Mouse (Mus musculus) MEL (cell line): ENCODE data around the gene Gfpt2. TPM values are rescaled to one million over a fixed set of nuclear protein-coding genes. Genes with fewer than 3 reads are reported as not detected.

Source experiments
- DNase-seq: peaks from one replicate; pipeline ENCODE4 v3.0.0; 2011; ENCODE audit warnings: low read depth, low spot score
- H3K27ac ChIP-seq: 2 replicates; pipeline ENCODE4 v1.5.1; 2012; ENCODE audit warnings: low read depth, mild to moderate bottlenecking, control low read depth, low read length, moderate library complexity; ENCODE audit not compliant: control insufficient read depth
- H3K27me3 ChIP-seq, 2 experiments: fragments of 150-350 bp in 1 of 2; sonication (generic) in 1 of 2; 2 replicates each; pipeline ENCODE4 v1.6.1; 2012; ENCODE audit warnings: low read length in 2 of 2, mild to moderate bottlenecking in 2 of 2, improper control_type of control experiment in 1 of 2, moderate library complexity in 1 of 2; ENCODE audit not compliant: insufficient read depth in 2 of 2, control insufficient read depth in 1 of 2
- H3K36me3 ChIP-seq, 2 experiments: 2 replicates each; pipeline ENCODE4 v1.6.1; 2012 to 2014; ENCODE audit warnings: low read length in 2 of 2, improper control_type of control experiment in 1 of 2, inconsistent platforms in 1 of 2, mild to moderate bottlenecking in 1 of 2; ENCODE audit not compliant: insufficient read depth in 2 of 2, control insufficient read depth in 1 of 2
- H3K4me1 ChIP-seq, 2 experiments: fragments of 150-350 bp in 1 of 2; sonication (generic) in 1 of 2; 2 replicates each; pipeline ENCODE4 v1.6.1; 2012; ENCODE audit warnings: low read length in 2 of 2, improper control_type of control experiment in 1 of 2, mild to moderate bottlenecking in 1 of 2; ENCODE audit not compliant: insufficient read depth in 2 of 2, control insufficient read depth in 1 of 2
- H3K4me3 ChIP-seq, 2 experiments: fragments of 150-350 bp in 1 of 2; sonication (generic) in 1 of 2; 2 replicates each; pipeline ENCODE4 v1.5.1; 2012; ENCODE audit warnings: low read depth in 2 of 2, low read length in 2 of 2, mild to moderate bottlenecking in 2 of 2, moderate library complexity in 2 of 2, control low read depth in 1 of 2, improper control_type of control experiment in 1 of 2; ENCODE audit not compliant: control insufficient read depth in 1 of 2, insufficient read depth in 1 of 2
- H3K79me2 ChIP-seq: 2 replicates; pipeline ENCODE4 v1.6.1; 2012; ENCODE audit warnings: mild to moderate bottlenecking, low read length, moderate library complexity; ENCODE audit not compliant: control insufficient read depth, poor library complexity, insufficient read depth
- H3K9ac ChIP-seq: 2 replicates; pipeline ENCODE4 v1.6.1; 2012; ENCODE audit warnings: low read depth, mild to moderate bottlenecking, control low read depth, low read length, moderate library complexity; ENCODE audit not compliant: control insufficient read depth, poor library complexity, severe bottlenecking
- H3K9me3 ChIP-seq: fragments of 150-350 bp; sonication (generic); replicated peaks from 2 replicates; pipeline ENCODE4 v1.6.1; 2012; ENCODE audit warnings: mild to moderate bottlenecking, low read length, improper control_type of control experiment, moderate library complexity; ENCODE audit not compliant: insufficient read depth
- BHLHE40 ChIP-seq: IDR thresholded peaks from 2 replicates; pipeline ENCODE4 v1.6.1; 2012; ENCODE audit warnings: low read depth, mild to moderate bottlenecking, inconsistent platforms, low read length, improper control_type of control experiment, borderline replicate concordance
- CHD2 ChIP-seq: IDR thresholded peaks from 2 replicates; pipeline ENCODE4 v1.6.1; 2011; ENCODE audit warnings: low read length, improper control_type of control experiment
- E2F4 ChIP-seq: IDR thresholded peaks from 2 replicates; pipeline ENCODE4 v1.6.1; 2011; ENCODE audit warnings: low read depth, low read length, improper control_type of control experiment, borderline replicate concordance
- ELF1 ChIP-seq: IDR thresholded peaks from 2 replicates; pipeline ENCODE4 v1.6.1; 2014; ENCODE audit warnings: low read depth, mild to moderate bottlenecking, inconsistent platforms, low read length, improper control_type of control experiment, moderate library complexity
- EP300 ChIP-seq, 2 experiments: IDR thresholded peaks; 2 replicates each; pipeline ENCODE4 v1.6.1; 2011; ENCODE audit warnings: improper control_type of control experiment in 2 of 2, low read length in 2 of 2, low read depth in 1 of 2, mild to moderate bottlenecking in 1 of 2
- ETS1 ChIP-seq: IDR thresholded peaks from 2 replicates; pipeline ENCODE4 v1.6.1; 2012; ENCODE audit warnings: low read depth, mild to moderate bottlenecking, inconsistent platforms, low read length, improper control_type of control experiment, moderate library complexity
- GATA1 ChIP-seq: IDR thresholded peaks from 2 replicates; pipeline ENCODE4 v1.6.1; 2011; ENCODE audit warnings: low read depth, low read length, improper control_type of control experiment
- HCFC1 ChIP-seq: IDR thresholded peaks from 2 replicates; pipeline ENCODE4 v1.6.1; 2012; ENCODE audit warnings: low read depth, mild to moderate bottlenecking, inconsistent platforms, low read length, improper control_type of control experiment, moderate library complexity
- JUND ChIP-seq: IDR thresholded peaks from 2 replicates; pipeline ENCODE4 v1.6.1; 2011; ENCODE audit warnings: low read depth, mild to moderate bottlenecking, improper control_type of control experiment, low read length
- KAT2A ChIP-seq: conservative IDR thresholded peaks from 2 replicates; pipeline ENCODE4 v1.6.1; 2012; ENCODE audit warnings: low read depth, low read length, improper control_type of control experiment, inconsistent platforms
- MAFK ChIP-seq: IDR thresholded peaks from 2 replicates; pipeline ENCODE4 v1.6.1; 2011; ENCODE audit warnings: low read depth, mild to moderate bottlenecking, low read length, improper control_type of control experiment, borderline replicate concordance
- MAX ChIP-seq: IDR thresholded peaks from 2 replicates; pipeline ENCODE4 v1.6.1; 2011; ENCODE audit warnings: low read length, improper control_type of control experiment
- MAZ ChIP-seq: IDR thresholded peaks from 2 replicates; pipeline ENCODE4 v1.6.1; 2012; ENCODE audit warnings: low read depth, mild to moderate bottlenecking, inconsistent platforms, low read length, improper control_type of control experiment
- MEF2A ChIP-seq: IDR thresholded peaks from 2 replicates; pipeline ENCODE4 v1.6.1; 2014; ENCODE audit warnings: low read depth, mild to moderate bottlenecking, inconsistent platforms, low read length, improper control_type of control experiment; ENCODE audit not compliant: poor library complexity, insufficient replicate concordance, severe bottlenecking; ENCODE audit errors: extremely low read depth
- MXI1 ChIP-seq: IDR thresholded peaks from 2 replicates; pipeline ENCODE4 v1.6.1; 2011; ENCODE audit warnings: mild to moderate bottlenecking, low read depth, low read length, improper control_type of control experiment
- MYB ChIP-seq: IDR thresholded peaks from 2 replicates; pipeline ENCODE4 v1.6.1; 2011; ENCODE audit warnings: mild to moderate bottlenecking, low read depth, low read length, improper control_type of control experiment
- MYC ChIP-seq: IDR thresholded peaks from 2 replicates; pipeline ENCODE4 v1.6.1; 2011; ENCODE audit warnings: low read depth, mild to moderate bottlenecking, low read length, improper control_type of control experiment, moderate library complexity
- NELFE ChIP-seq: IDR thresholded peaks from 2 replicates; pipeline ENCODE4 v1.6.1; 2011; ENCODE audit warnings: low read depth, low read length, improper control_type of control experiment
- NRF1 ChIP-seq: IDR thresholded peaks from 2 replicates; pipeline ENCODE4 v1.6.1; 2014; ENCODE audit warnings: low read depth, mild to moderate bottlenecking, inconsistent platforms, low read length, improper control_type of control experiment, moderate library complexity; ENCODE audit not compliant: poor library complexity, insufficient read depth, severe bottlenecking
- POLR2A ChIP-seq, 2 experiments: IDR thresholded peaks; 2 replicates each; pipeline ENCODE4 v1.6.1; 2011 to 2012; ENCODE audit warnings: low read length in 2 of 2, mild to moderate bottlenecking in 2 of 2, control low read depth in 1 of 2, improper control_type of control experiment in 1 of 2, low read depth in 1 of 2, moderate library complexity in 1 of 2; ENCODE audit not compliant: control insufficient read depth in 1 of 2, insufficient read depth in 1 of 2, poor library complexity in 1 of 2
- POLR2AphosphoS2 ChIP-seq: IDR thresholded peaks from 2 replicates; pipeline ENCODE4 v1.6.1; 2011; ENCODE audit warnings: low read length, improper control_type of control experiment
- POLR2AphosphoS5 ChIP-seq: IDR thresholded peaks from 2 replicates; pipeline ENCODE4 v1.6.1; 2012; ENCODE audit warnings: low read depth, borderline replicate concordance, mild to moderate bottlenecking, inconsistent platforms, low read length, moderate library complexity, mixed read lengths
- SIN3A ChIP-seq: IDR thresholded peaks from 2 replicates; pipeline ENCODE4 v1.6.1; 2012; ENCODE audit warnings: low read length, improper control_type of control experiment, inconsistent platforms
- TAL1 ChIP-seq: IDR thresholded peaks from 2 replicates; pipeline ENCODE4 v1.6.1; 2012; ENCODE audit warnings: mild to moderate bottlenecking, inconsistent platforms, low read length, moderate library complexity, mixed read lengths
- TBP ChIP-seq: IDR thresholded peaks from 2 replicates; pipeline ENCODE4 v1.8.0; 2011; ENCODE audit warnings: low read depth, low read length, improper control_type of control experiment
- TCF12 ChIP-seq: IDR thresholded peaks from 2 replicates; pipeline ENCODE4 v1.6.1; 2014; ENCODE audit warnings: low read depth, mild to moderate bottlenecking, inconsistent platforms, low read length, improper control_type of control experiment, moderate library complexity
- USF1 ChIP-seq: IDR thresholded peaks from 2 replicates; pipeline ENCODE4 v1.6.1; 2014; ENCODE audit warnings: low read depth, mild to moderate bottlenecking, inconsistent platforms, low read length, improper control_type of control experiment, moderate library complexity
- ZC3H11A ChIP-seq: IDR thresholded peaks from 2 replicates; pipeline ENCODE4 v1.6.1; 2012; ENCODE audit warnings: low read depth, mild to moderate bottlenecking, inconsistent platforms, low read length, improper control_type of control experiment
- ZKSCAN1 ChIP-seq: IDR thresholded peaks from 2 replicates; pipeline ENCODE4 v1.6.1; 2012; ENCODE audit warnings: low read depth, mild to moderate bottlenecking, inconsistent platforms, low read length, improper control_type of control experiment, moderate library complexity
- ZMIZ1 ChIP-seq: IDR thresholded peaks from 2 replicates; pipeline ENCODE4 v1.6.1; 2012; ENCODE audit warnings: low read depth, mild to moderate bottlenecking, inconsistent platforms, low read length, improper control_type of control experiment, moderate library complexity
- ZNF384 ChIP-seq: IDR thresholded peaks from 2 replicates; pipeline ENCODE4 v1.6.1; 2012; ENCODE audit warnings: low read depth, mild to moderate bottlenecking, inconsistent platforms, low read length, improper control_type of control experiment
- polyA plus RNA-seq, 2 experiments: library from polyadenylated mRNA; stranded (reverse) in 1 of 2; unstranded in 1 of 2; fragments of >175 nt in 1 of 2; fragments of >200 nt in 1 of 2; gene quantifications; 2 replicates each; pipeline versions ENCODE4 v1.2.1 to v1.2.4; 2012; ENCODE audit warnings: low replicate concordance in 2 of 2, low read depth in 1 of 2; ENCODE audit not compliant: insufficient read length in 2 of 2, insufficient read depth in 1 of 2, missing spikeins in 1 of 2
- total RNA-seq: library from RNA; depleted of rRNA; stranded (reverse); fragments of 300-350 nt; gene quantifications from 2 replicates; pipeline ENCODE4 v1.2.3, GENCODE M21; 2012

The Gfpt2 gene
- total and polyA plus RNA-seq, 3 experiments, result 4.0 to 8.0 TPM; not detected in 1

DNA sequence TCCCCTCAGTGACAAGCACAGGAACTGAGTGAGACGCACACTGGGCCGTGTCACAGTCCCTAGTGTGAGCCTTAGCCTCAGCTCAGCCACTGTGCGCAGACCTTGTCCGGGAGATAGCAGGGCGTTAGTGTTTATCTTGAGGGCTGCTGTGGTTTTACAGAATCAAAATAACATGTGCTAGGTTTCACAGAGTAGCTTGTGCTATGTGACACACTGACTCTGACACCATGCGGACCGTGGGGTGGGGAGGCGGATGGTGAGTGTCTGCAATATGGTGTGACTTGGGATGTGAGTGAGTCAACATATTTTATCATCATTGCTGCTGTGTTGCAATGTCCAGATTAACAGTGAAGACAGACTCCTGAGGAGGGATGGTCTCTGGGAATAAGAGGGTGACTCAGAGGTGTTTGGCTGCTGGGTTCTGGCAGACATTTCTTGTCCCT, 17.1 kb downstream of the Gfpt2 start (continued):
- no peak for TF ChIP-seq MEF2A
- TF ChIP-seq MYB, result no peak; the same call in 1 of the 2 replicates
- TF ChIP-seq JUND, result peak; percentile 76; the same call in 1 of the 2 replicates
- peak; percentile 32; the same call in 1 of the 2 replicates for TF ChIP-seq KAT2A
- TF ChIP-seq ZNF384, result peak; percentile 46; the same call in 1 of the 2 replicates
- peak in 1 of 2 experiments; percentile 29; a peak in 1 of 4 replicates for TF ChIP-seq POLR2A (IDR thresholded peaks at IDR 0.05; ENCODE audit: control insufficient read depth in 1 of 2, insufficient read depth in 1 of 2, low read depth in 1 of 2, low read length in 2 of 2, poor library complexity in 1 of 2)
- no peak for TF ChIP-seq ZC3H11A
- TF ChIP-seq MAZ, result peak; percentile 69
- peak; percentile 98 for TF ChIP-seq MXI1
- TF ChIP-seq ETS1, result peak; percentile 92
- TF ChIP-seq USF1, result no peak
- TF ChIP-seq NRF1, result peak; percentile 48; the same call in 1 of the 2 replicates
- no peak for TF ChIP-seq POLR2AphosphoS2
- peak; percentile 83 for TF ChIP-seq TCF12
- no peak for TF ChIP-seq E2F4
- TF ChIP-seq GATA1, result peak; percentile 91

DNA sequence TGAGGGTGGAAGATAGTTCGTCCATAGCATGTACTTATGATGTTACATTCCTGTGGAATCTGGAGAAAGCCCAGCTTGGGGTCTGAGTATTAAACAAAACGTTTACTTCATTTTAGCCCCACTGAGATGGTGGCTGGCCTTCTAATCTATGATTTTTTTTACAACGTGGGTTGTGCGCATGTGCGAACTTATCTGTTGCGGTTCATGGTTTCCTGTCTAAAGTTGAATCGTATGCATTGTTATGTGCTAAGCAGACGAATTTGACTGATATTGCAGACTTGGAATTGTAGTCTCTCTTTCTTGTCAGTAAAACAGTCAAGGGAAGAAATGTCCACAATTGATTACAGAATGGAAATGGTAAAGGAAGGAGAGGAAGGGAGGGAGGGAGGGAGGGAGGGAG, 17.9 kb downstream of the Gfpt2 start:
- Histone ChIP-seq H3K9me3 (no peaks in the 10 kb centered on the region), H3K4me1 (peaks cover 14 to 22% of the 10 kb centered on the region in 2 experiments), H3K9ac (peak overlapping the region; percentile 39), H3K27me3 (no peaks in the 10 kb centered on the region), H3K79me2 (no peaks in the 10 kb centered on the region), H3K36me3 (peaks cover 0 to 24% of the 10 kb centered on the region in 2 experiments; a peak in 3 of 4 replicates), H3K27ac (peak overlapping the region; percentile 96), H3K4me3 (peak overlapping the region; percentile 6 to 22)
- DNase-seq, result peak; percentile 97
- no peak for TF ChIP-seq USF1
- peak; percentile 88 for TF ChIP-seq MAFK
- peak; percentile 88 for TF ChIP-seq MYC
- TF ChIP-seq MXI1, result peak; percentile 78
- TF ChIP-seq JUND, result 0 out of 2 replicates have a peak, but pooled peaks have one; percentile 45
- no peak for TF ChIP-seq POLR2AphosphoS5
- no peak for TF ChIP-seq E2F4
- TF ChIP-seq ZMIZ1, result peak; percentile 58; the same call in 1 of the 2 replicates
- no peak; the same call in 1 of the 2 replicates for TF ChIP-seq CHD2
- TF ChIP-seq MYB, result peak; percentile 25
- peak; percentile 94 for TF ChIP-seq TCF12
- peak; percentile 75 for TF ChIP-seq MAX
- TF ChIP-seq ZKSCAN1, result no peak
- TF ChIP-seq TBP, result peak; percentile 41; the same call in 1 of the 2 replicates
- peak; percentile 74 for TF ChIP-seq NRF1
- TF ChIP-seq EP300 (IDR thresholded peaks at IDR 0.05; ENCODE audit: low read depth in 1 of 2, low read length in 2 of 2), result peak; percentile 96 to 97
- no peak for TF ChIP-seq ELF1
- peak; percentile 98 for TF ChIP-seq ZNF384
- peak; percentile 31 for TF ChIP-seq NELFE
- TF ChIP-seq MAZ, result peak; percentile 76
- peak; percentile 94 for TF ChIP-seq ETS1
- peak; percentile 67 for TF ChIP-seq HCFC1
- TF ChIP-seq BHLHE40, result peak; percentile 84; the same call in 1 of the 2 replicates
- TF ChIP-seq GATA1, result peak; percentile 98
- TF ChIP-seq POLR2A (IDR thresholded peaks at IDR 0.05; ENCODE audit: control insufficient read depth in 1 of 2, insufficient read depth in 1 of 2, low read depth in 1 of 2, low read length in 2 of 2, poor library complexity in 1 of 2), result peak in 1 of 2 experiments; percentile 51; a peak in 1 of 4 replicates
- TF ChIP-seq POLR2AphosphoS2, result 0 out of 2 replicates have a peak, but pooled peaks have one; percentile 43
- peak; percentile 75 for TF ChIP-seq TAL1
- TF ChIP-seq SIN3A, result peak; percentile 96
